Mouse (Mus musculus) olfactory bulb, adult 2 months (tissue): ENCODE results near the gene Tmem131l.

Experiments
- CTCF ChIP-seq: fragments of 200-500 bp; IDR thresholded peaks from 2 replicates; pipeline ENCODE4 v1.5.1; 2012; ENCODE audit warnings: low read depth, mild to moderate bottlenecking, low read length, moderate library complexity; ENCODE audit not compliant: insufficient read depth
- POLR2A ChIP-seq: fragments of 200-500 bp; IDR thresholded peaks from 2 replicates; pipeline ENCODE4 v1.6.1; 2012; ENCODE audit warnings: mild to moderate bottlenecking, low read depth, low read length, moderate library complexity; ENCODE audit not compliant: insufficient read depth

DNA sequence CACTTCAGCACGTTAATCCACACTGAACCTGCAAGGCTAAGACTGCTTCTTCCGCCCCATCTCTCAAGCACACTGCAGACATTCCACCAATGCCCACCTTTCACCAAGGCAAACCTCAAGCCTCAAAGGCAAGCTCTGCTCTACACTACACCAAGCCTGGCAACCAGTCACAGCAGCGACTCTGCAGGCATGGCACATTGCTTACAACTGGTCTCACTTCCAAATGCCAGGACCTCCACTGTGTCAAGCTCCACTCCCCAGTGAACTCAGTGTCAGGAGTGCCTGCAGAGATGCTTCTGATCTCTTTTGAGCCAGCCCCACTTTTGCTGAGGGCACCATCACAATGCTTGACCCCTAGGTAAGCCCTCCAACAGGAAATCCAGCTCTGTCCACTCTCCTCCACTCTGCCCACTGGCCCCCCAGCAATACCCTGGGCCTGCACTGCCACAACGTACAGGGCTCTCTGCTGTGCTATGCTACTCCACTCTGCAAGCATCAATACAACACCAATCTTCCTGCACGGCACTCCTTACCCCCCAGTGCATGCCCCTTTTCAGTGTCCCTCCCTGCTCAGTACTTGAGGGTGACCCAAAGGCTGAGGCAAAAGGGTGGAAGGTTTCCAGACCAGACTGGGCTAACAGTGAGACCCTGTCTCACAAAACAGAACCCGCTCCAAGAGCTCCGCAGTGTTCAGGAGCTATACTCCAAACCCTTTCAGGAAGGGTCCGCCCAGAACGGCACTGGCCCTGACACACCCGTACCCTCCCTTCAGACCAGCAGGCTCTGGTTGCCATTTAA is 6.8 kb downstream of the Tmem131l start:
- TF ChIP-seq POLR2A (no peak), CTCF (no peak)
